Mouse (Mus musculus): ENCODE data around the gene Fbp2.
"Not testable (repeated sequence)": the region's sequence is repeated elsewhere in the genome, so short reads cannot be mapped to it uniquely, and the experiment has no call there.

DNA sequence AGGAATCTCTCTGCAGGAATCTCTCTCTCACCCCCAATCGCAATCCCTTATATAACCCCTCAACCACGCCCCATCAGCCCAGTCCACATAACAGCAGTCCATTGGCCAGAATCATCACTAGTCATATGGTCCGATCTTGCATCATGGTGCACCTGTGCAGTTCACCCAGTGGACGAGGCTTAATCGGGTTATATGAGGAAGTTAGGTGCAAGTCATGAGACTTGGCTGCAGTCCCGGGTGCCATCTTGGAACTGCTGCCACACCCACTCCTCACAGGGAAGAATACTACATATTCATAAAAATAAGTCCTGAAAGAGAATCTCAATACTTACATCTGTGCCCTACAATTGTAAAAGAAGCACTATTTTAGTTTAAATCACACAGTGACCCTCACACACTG lies 50.2 kb downstream of the Fbp2 start:
- not testable (repeated sequence) for TF ChIP-seq MAFK (IDR thresholded peaks at IDR 0.05; ENCODE audit: insufficient replicate concordance, low read length); ELF1 (IDR thresholded peaks at IDR 0.05; ENCODE audit: low read depth, low read length); SIN3A (IDR thresholded peaks at IDR 0.05; ENCODE audit: low read length); HCFC1 (IDR thresholded peaks at IDR 0.05; ENCODE audit: low read depth, low read length); KAT2A (IDR thresholded peaks at IDR 0.05; ENCODE audit: insufficient replicate concordance, low read length); NRF1 (IDR thresholded peaks at IDR 0.05; ENCODE audit: low read depth, low read length)
